Mouse (Mus musculus): ENCODE results near the gene Chp2. TPM values are rescaled to one million over a fixed set of nuclear protein-coding genes. Genes with fewer than 3 reads are reported as not detected.

Gene Chp2
- polyA plus RNA-seq, 1 experiment from 2014 or later: not detected

DNA sequence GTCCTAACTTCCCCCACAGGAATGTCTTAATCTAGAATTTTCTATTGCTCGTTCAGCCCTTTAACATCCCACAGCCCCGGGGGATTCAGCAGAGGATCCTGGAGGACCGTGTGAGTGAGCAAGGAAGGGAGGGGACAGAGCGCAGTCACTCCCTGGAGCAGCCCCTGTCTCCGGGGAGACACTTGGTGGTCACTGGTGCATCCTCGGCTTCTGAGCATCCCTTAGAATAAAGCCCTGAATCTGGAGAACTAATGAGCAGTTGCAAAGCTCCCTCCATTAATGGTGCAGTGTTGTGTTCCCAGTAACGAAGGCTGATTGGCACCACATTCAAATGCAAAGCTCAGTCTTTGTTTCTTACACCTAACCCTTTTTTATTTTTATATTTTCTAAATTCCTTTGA lies 24.9 kb downstream of the Chp2 start:
- no peak for DNase-seq (ENCODE audit: low spot score)
- no peak overlapping the region for H3K27ac ChIP-seq (replicated peaks; ENCODE audit: low read depth, low read length)

DNA sequence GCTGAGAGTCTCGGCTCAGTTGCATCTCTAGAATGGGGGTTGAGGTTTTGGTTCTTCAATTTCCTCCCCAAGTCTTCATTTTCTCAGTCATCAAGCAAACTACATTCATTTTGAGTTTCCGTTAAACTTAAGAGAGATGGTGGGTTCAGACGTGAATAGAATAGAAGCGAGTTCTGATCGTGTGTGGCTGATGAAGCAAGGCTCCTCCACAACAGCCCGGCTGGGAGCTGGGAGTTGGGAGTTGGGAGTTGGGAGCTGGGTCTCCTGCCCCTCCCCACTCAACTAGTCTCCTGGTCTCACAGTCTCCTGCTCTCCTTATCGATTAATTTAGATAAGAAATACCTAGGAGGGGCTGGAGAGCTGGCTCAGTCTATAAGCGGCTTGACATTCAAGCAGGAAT lies 25.3 kb downstream of the Chp2 start:
- no peak overlapping the region for H3K4me3 ChIP-seq (ENCODE audit: low read depth, low read length)
- H3K9me3 ChIP-seq (replicated peaks; ENCODE audit: control insufficient read depth, low read length): no peaks in the 10 kb centered on the region
- H3K27me3 ChIP-seq (ENCODE audit: control insufficient read depth, insufficient read depth, low read length): no peaks in the 10 kb centered on the region
- no peak overlapping the region for H3K9ac ChIP-seq (replicated peaks; ENCODE audit: low read length)
- H3K4me2 ChIP-seq (ENCODE audit: low read depth, low read length): no peak overlapping the region
- H3K36me3 ChIP-seq (replicated peaks; ENCODE audit: control insufficient read depth, insufficient read depth, low read depth, low read length): no peaks in the 10 kb centered on the region
- no peaks in the 10 kb centered on the region for H3K4me1 ChIP-seq (ENCODE audit: control insufficient read depth, insufficient read depth, low read length)
- ATAC-seq (replicated peaks; ENCODE audit: insufficient number of reproducible peaks, low FRiP score, low TSS enrichment, low read depth) (no peak), DNase-seq (ENCODE audit: low spot score) (no peak)
- 72% methylated on average over 8 of the region's 8 CpGs for WGBS
- no peak overlapping the region for H3K27ac ChIP-seq (replicated peaks; ENCODE audit: low read depth, low read length)

More for the DNA sequence above, 24.9 kb downstream of the Chp2 start:
- no peaks in the 10 kb centered on the region for H3K9me3 ChIP-seq (replicated peaks; ENCODE audit: control insufficient read depth, low read length)
- H3K27me3 ChIP-seq (ENCODE audit: control insufficient read depth, insufficient read depth, low read length): no peaks in the 10 kb centered on the region
- no peaks in the 10 kb centered on the region for H3K36me3 ChIP-seq (replicated peaks; ENCODE audit: control insufficient read depth, insufficient read depth, low read depth, low read length)
- H3K4me1 ChIP-seq (ENCODE audit: control insufficient read depth, insufficient read depth, low read length): no peaks in the 10 kb centered on the region
- no peak overlapping the region for H3K9ac ChIP-seq (replicated peaks; ENCODE audit: low read length)
- no peak overlapping the region for H3K4me3 ChIP-seq (ENCODE audit: low read depth, low read length)
- ATAC-seq (replicated peaks; ENCODE audit: insufficient number of reproducible peaks, low FRiP score, low TSS enrichment, low read depth): no peak
- WGBS: 34% methylated on average over 7 of the region's 7 CpGs
- H3K4me2 ChIP-seq (ENCODE audit: low read depth, low read length): no peak overlapping the region

DNA sequence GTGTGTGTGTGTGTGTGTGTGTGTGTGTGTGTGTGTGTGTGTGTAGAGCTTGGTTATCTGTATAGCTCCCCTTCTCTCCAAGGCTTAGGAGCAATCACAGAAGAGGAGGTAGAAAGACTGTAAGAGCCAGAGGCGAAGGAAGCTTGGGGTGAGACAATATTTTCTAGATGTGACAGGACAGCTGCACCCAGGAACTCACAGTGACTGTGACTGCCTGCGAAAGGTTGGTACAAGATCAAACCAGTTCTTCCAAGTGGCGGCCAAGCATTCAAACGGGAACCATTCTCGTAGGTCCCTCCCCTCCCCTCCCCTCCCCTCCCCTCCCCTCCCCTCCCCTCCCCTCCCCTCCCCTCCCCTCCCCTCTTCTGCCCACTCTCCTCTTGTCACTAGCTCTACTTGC lies 26.7 kb downstream of the Chp2 start:
- no peak for ATAC-seq (replicated peaks; ENCODE audit: insufficient number of reproducible peaks, low FRiP score, low TSS enrichment, low read depth)
- Histone ChIP-seq H3K4me2 (ENCODE audit: low read depth, low read length) (no peak overlapping the region), H3K27me3 (ENCODE audit: control insufficient read depth, insufficient read depth, low read length) (no peaks in the 10 kb centered on the region), H3K36me3 (replicated peaks; ENCODE audit: control insufficient read depth, insufficient read depth, low read depth, low read length) (no peaks in the 10 kb centered on the region), H3K9me3 (replicated peaks; ENCODE audit: control insufficient read depth, low read length) (no peaks in the 10 kb centered on the region), H3K9ac (replicated peaks; ENCODE audit: low read length) (no peak overlapping the region), H3K4me3 (ENCODE audit: low read depth, low read length) (no peak overlapping the region), H3K27ac (replicated peaks; ENCODE audit: low read depth, low read length) (no peak overlapping the region), H3K4me1 (ENCODE audit: control insufficient read depth, insufficient read depth, low read length) (no peaks in the 10 kb centered on the region)
- 65% methylated on average over 5 of the region's 5 CpGs for WGBS
- no peak for DNase-seq (ENCODE audit: low spot score)

DNA sequence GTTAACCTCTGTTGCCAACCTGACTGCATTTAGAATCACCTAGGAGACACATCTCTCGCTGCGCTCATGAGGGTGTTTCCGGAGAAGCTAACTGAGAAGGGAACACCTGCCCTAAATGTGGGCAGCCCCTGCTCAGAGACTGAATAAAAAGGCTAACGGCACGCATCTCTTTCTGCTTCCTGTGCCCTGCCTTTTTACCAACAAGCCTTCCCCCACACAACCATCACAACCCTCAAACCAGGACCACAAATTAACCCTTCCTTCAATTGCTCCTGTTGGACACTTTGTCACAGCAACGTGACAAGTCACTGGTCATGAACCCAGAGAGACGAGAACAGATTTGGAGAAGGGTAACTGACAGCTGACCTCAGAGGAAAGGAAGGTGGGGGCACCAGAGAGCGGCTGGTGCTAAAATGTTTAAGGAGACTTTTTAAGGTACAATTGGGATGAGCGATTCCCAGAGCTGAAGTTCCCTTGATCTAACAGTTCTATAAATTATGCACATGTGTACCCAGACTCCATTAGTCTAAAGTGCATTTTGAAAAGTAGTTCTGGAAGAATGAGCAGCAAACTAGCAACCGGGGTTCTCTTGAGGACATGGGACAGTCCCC lies 28.1 kb downstream of the Chp2 start:
- Histone ChIP-seq H3K4me2 (ENCODE audit: low read depth, low read length) (no peak overlapping the region), H3K27me3 (ENCODE audit: control insufficient read depth, insufficient read depth, low read length) (no peaks in the 10 kb centered on the region), H3K36me3 (replicated peaks; ENCODE audit: control insufficient read depth, insufficient read depth, low read depth, low read length) (no peaks in the 10 kb centered on the region), H3K27ac (replicated peaks; ENCODE audit: low read depth, low read length) (no peak overlapping the region), H3K9me3 (replicated peaks; ENCODE audit: control insufficient read depth, low read length) (no peaks in the 10 kb centered on the region), H3K9ac (replicated peaks; ENCODE audit: low read length) (no peak overlapping the region), H3K4me1 (ENCODE audit: control insufficient read depth, insufficient read depth, low read length) (no peaks in the 10 kb centered on the region), H3K4me3 (ENCODE audit: low read depth, low read length) (no peak overlapping the region)
- ATAC-seq (replicated peaks; ENCODE audit: insufficient number of reproducible peaks, low FRiP score, low TSS enrichment, low read depth) (no peak), DNase-seq (ENCODE audit: low spot score) (no peak)
- 81% methylated on average over 10 of the region's 10 CpGs for whole genome bisulfite sequencing

DNA sequence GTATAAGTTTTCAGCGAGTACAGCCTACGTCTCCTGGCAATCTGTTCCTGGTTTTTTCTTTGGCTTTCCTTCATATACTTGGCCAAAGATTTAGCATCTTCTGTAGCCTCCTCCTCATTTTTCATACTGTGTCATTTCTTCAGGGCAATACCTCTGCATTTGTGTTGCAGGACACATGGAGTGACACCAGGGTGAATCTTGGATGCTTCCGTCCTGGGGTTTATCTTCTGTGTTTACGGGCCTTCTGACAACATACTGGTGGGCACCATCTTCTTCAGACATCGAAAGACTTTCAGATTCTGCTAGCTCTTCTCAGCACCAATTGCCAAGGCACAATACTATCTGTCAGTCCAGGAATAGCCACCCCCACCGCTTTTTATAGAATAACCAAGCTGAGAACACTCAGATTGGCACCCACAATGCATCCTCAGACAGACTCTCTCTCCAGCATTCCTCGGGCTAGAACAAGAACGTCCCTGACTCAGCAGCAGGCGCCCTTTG lies 30.1 kb downstream of the Chp2 start:
- ATAC-seq (replicated peaks; ENCODE audit: insufficient number of reproducible peaks, low FRiP score, low TSS enrichment, low read depth) (no peak), DNase-seq (ENCODE audit: low spot score) (no peak)
- H3K9me3 ChIP-seq (replicated peaks; ENCODE audit: control insufficient read depth, low read length): no peaks in the 10 kb centered on the region
- H3K4me2 ChIP-seq (ENCODE audit: low read depth, low read length): no peak overlapping the region
- H3K27me3 ChIP-seq (ENCODE audit: control insufficient read depth, insufficient read depth, low read length): no peaks in the 10 kb centered on the region
- H3K36me3 ChIP-seq (replicated peaks; ENCODE audit: control insufficient read depth, insufficient read depth, low read depth, low read length): no peaks in the 10 kb centered on the region
- WGBS: 88% methylated on average over 9 of the region's 9 CpGs
- H3K4me1 ChIP-seq (ENCODE audit: control insufficient read depth, insufficient read depth, low read length): no peaks in the 10 kb centered on the region
- H3K9ac ChIP-seq (replicated peaks; ENCODE audit: low read length): no peak overlapping the region
- no peak overlapping the region for H3K27ac ChIP-seq (replicated peaks; ENCODE audit: low read depth, low read length)
- no peak overlapping the region for H3K4me3 ChIP-seq (ENCODE audit: low read depth, low read length)

DNA sequence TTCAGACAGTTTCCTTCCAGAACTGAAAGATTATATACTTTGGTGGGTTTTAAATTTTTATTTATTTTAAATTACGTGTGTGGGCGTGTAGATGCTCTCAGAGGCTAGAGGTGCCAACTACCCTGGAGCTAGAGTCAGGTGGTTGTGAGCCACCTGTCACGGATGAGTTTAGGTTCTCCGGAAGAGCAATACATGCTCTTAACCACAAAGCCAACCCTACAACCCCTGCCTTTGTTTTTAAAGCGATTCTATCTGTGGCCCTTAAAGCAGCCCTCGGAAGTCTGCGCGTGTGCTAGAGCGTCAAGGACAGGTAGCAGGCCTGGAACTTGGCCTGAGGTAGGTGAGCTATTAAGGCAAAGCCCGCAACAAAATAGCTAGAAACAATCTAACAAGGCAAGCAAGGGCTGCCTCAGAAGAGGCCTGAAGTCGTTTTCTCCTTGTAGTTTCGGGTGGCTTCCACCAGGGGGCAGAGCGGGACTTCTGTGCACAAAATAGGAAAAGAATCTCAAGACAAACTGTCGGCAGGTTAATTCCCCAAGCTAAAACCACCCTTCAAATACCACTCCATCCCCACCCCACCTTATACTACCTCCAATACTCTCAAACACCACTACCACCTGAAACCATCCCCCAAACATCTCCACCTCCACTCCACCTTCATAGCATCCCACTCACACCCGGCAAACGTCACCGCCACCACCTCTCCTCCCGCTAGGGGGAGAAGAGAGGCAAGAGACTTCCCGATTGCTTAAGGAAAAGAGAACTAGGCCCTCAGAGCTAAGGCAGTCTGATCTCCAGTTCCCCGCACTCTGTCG lies 32.1 kb downstream of the Chp2 start:
- H3K4me3 ChIP-seq (ENCODE audit: low read depth, low read length): no peak overlapping the region
- DNase-seq (ENCODE audit: low spot score) (peak; percentile 79), ATAC-seq (replicated peaks; ENCODE audit: insufficient number of reproducible peaks, low FRiP score, low TSS enrichment, low read depth) (peak; percentile 62; the same call in 1 of the 2 replicates)
- no peak overlapping the region for H3K4me2 ChIP-seq (ENCODE audit: low read depth, low read length)
- H3K27me3 ChIP-seq (ENCODE audit: control insufficient read depth, insufficient read depth, low read length): no peaks in the 10 kb centered on the region
- no peak overlapping the region for H3K9ac ChIP-seq (replicated peaks; ENCODE audit: low read length)
- no peaks in the 10 kb centered on the region for H3K4me1 ChIP-seq (ENCODE audit: control insufficient read depth, insufficient read depth, low read length)
- H3K36me3 ChIP-seq (replicated peaks; ENCODE audit: control insufficient read depth, insufficient read depth, low read depth, low read length): no peaks in the 10 kb centered on the region
- WGBS: 27% methylated on average over 21 of the region's 21 CpGs
- H3K9me3 ChIP-seq (replicated peaks; ENCODE audit: control insufficient read depth, low read length): no peaks in the 10 kb centered on the region
- no peak overlapping the region for H3K27ac ChIP-seq (replicated peaks; ENCODE audit: low read depth, low read length)

DNA sequence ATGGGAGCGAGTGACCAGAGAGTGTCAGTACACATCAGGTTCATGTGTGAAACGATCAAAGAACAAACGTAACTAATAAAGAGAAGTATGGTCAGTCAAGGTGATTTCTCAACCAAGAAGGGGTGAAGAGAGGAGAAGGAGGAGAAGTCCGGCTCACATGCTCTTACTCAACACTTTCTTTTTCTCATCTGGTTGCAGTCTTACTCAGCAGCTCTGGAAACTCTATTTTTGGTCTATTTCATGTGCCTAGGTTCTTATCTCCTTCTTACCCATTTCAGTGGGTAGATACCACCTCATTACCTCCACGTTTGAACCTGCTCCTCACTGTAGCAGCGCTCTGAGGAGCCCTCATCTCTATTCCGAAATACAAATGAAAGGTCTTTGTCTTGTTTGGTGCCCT lies 37.4 kb downstream of the Chp2 start:
- Histone ChIP-seq H3K27me3 (ENCODE audit: control insufficient read depth, insufficient read depth, low read length) (no peaks in the 10 kb centered on the region), H3K4me1 (ENCODE audit: control insufficient read depth, insufficient read depth, low read length) (no peaks in the 10 kb centered on the region), H3K4me2 (ENCODE audit: low read depth, low read length) (no peak overlapping the region), H3K4me3 (ENCODE audit: low read depth, low read length) (no peak overlapping the region), H3K27ac (replicated peaks; ENCODE audit: low read depth, low read length) (no peak overlapping the region), H3K9me3 (replicated peaks; ENCODE audit: control insufficient read depth, low read length) (no peaks in the 10 kb centered on the region), H3K9ac (replicated peaks; ENCODE audit: low read length) (no peak overlapping the region), H3K36me3 (replicated peaks; ENCODE audit: control insufficient read depth, insufficient read depth, low read depth, low read length) (no peaks in the 10 kb centered on the region)
- no peak for DNase-seq (ENCODE audit: low spot score)
- ATAC-seq (replicated peaks; ENCODE audit: insufficient number of reproducible peaks, low FRiP score, low TSS enrichment, low read depth): no peak
- WGBS: 74% methylated on average over 7 of the region's 7 CpGs

DNA sequence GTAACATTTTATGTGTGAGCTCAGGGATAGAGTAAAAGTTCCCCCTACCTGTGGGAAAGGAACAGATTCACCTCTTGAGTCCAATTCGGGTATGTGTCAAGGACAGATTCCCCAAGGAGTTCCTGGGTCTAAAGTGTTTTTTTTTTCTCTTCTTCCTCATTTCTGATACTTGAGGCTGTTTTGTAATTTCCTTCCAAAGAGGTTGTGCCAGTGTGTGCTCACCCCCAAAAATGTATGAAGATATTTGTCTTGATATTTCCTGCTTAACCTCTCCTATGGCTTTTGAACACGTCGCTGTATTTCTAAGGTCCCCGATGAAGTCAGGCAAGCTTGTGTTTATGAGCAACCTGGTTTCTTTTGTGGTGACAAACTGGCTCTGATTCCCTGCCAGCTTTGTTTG lies 39.2 kb downstream of the Chp2 start:
- ATAC-seq (replicated peaks; ENCODE audit: insufficient number of reproducible peaks, low FRiP score, low TSS enrichment, low read depth): no peak
- H3K36me3 ChIP-seq (replicated peaks; ENCODE audit: control insufficient read depth, insufficient read depth, low read depth, low read length): no peaks in the 10 kb centered on the region
- no peak overlapping the region for H3K4me3 ChIP-seq (ENCODE audit: low read depth, low read length)
- no peak for DNase-seq (ENCODE audit: low spot score)
- H3K9ac ChIP-seq (replicated peaks; ENCODE audit: low read length): no peak overlapping the region
- H3K4me1 ChIP-seq (ENCODE audit: control insufficient read depth, insufficient read depth, low read length): no peaks in the 10 kb centered on the region
- no peaks in the 10 kb centered on the region for H3K9me3 ChIP-seq (replicated peaks; ENCODE audit: control insufficient read depth, low read length)
- H3K4me2 ChIP-seq (ENCODE audit: low read depth, low read length): no peak overlapping the region
- H3K27me3 ChIP-seq (ENCODE audit: control insufficient read depth, insufficient read depth, low read length): no peaks in the 10 kb centered on the region
- 87% methylated on average over 4 of the region's 4 CpGs for whole genome bisulfite sequencing
- H3K27ac ChIP-seq (replicated peaks; ENCODE audit: low read depth, low read length): no peak overlapping the region
